Mouse (Mus musculus) embryonic facial prominence, embryonic 13.5 days (tissue): ENCODE measurements around the gene Cyp2a5. TPM values are rescaled to one million over a fixed set of nuclear protein-coding genes. Genes with fewer than 3 reads are reported as not detected.
"Not testable (repeated sequence)": the region's sequence is repeated elsewhere in the genome, so short reads cannot be mapped to it uniquely, and the experiment has no call there.

Experiments
- ATAC-seq: fragments of 200-750 bp; cut with Nextera tagmentation; 2 replicates; pipeline ENCODE4 v1.8.0; 2017; ENCODE audit warnings: low read depth; ENCODE audit not compliant: insufficient number of reproducible peaks, insufficient read depth, low FRiP score, low TSS enrichment
- H3K27ac ChIP-seq: fragments of 300-500 bp; sonication (generic); 2 replicates; pipeline ENCODE4 v1.5.1; 2015; ENCODE audit warnings: moderate library complexity, mild to moderate bottlenecking, inconsistent platforms
- H3K27me3 ChIP-seq: fragments of 300-500 bp; sonication (generic); 2 replicates; pipeline ENCODE4 v1.6.1; 2015; ENCODE audit warnings: mild to moderate bottlenecking, inconsistent platforms
- H3K36me3 ChIP-seq: fragments of 300-500 bp; sonication (generic); 2 replicates; pipeline ENCODE4 v1.6.1; 2015; ENCODE audit warnings: mild to moderate bottlenecking, inconsistent platforms
- H3K4me1 ChIP-seq: fragments of 300-500 bp; sonication (generic); 2 replicates; pipeline ENCODE4 v1.6.1; 2015; ENCODE audit warnings: inconsistent platforms
- H3K4me2 ChIP-seq: fragments of 300-500 bp; sonication (generic); 2 replicates; pipeline ENCODE4 v1.6.1; 2015; ENCODE audit warnings: moderate library complexity, mild to moderate bottlenecking, inconsistent platforms
- H3K4me3 ChIP-seq: fragments of 300-500 bp; sonication (generic); 2 replicates; pipeline ENCODE4 v1.5.1; 2015; ENCODE audit warnings: mild to moderate bottlenecking, inconsistent platforms
- H3K9ac ChIP-seq: fragments of 300-500 bp; sonication (generic); 2 replicates; pipeline ENCODE4 v1.6.1; 2015; ENCODE audit warnings: mild to moderate bottlenecking, inconsistent platforms
- H3K9me3 ChIP-seq: fragments of 300-500 bp; sonication (generic); 2 replicates; pipeline ENCODE4 v1.6.1; 2016; ENCODE audit warnings: inconsistent platforms
- WGBS: fragments of 180-500 bp; shearing (Covaris S2); methylation state at CpG from one replicate; pipeline ENCODE4 v1.1.7; 2015; ENCODE audit warnings: mixed read lengths; 5-methylcytosine and 5-hydroxymethylcytosine counted together
- polyA plus RNA-seq: library from polyadenylated mRNA; unstranded; fragments of >200 nt; fragmentation: Nextera tagmentation; extraction: Ambion mirVana; gene quantifications from 2 replicates; pipeline ENCODE4 v1.2.1, GENCODE M21; 2015

The Cyp2a5 gene
- 0.56 and 0.70 TPM in 2 replicates for polyA plus RNA-seq

DNA sequence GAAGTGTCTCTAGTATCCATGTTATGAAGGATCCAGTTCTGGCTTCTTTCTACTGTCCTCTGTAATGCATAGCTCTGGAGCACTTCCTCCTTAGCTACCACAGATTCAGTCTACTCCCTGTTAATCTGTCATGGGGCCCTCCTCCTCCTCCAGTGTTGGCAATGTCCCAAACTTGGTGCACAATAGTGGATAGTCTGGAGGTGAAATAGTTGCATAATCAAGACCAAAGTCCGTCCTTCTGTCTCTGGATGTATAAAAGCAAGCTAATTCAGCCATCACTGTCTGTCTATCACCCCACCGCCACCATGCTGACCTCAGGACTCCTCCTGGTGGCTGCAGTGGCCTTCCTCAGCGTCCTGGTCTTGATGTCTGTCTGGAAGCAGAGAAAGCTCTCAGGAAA lies at the start of gene Cyp2a5:
TSS of gene Cyp2a5 (plus strand) at position 247 of the 400 bp plus-strand sequence.
- not testable (repeated sequence) for H3K4me1 ChIP-seq, H3K36me3 ChIP-seq, H3K9ac ChIP-seq, ATAC-seq, H3K4me3 ChIP-seq, H3K4me2 ChIP-seq, H3K27ac ChIP-seq, H3K9me3 ChIP-seq, H3K27me3 ChIP-seq
- WGBS, result 64% methylated on average over 3 of the region's 3 CpGs

DNA sequence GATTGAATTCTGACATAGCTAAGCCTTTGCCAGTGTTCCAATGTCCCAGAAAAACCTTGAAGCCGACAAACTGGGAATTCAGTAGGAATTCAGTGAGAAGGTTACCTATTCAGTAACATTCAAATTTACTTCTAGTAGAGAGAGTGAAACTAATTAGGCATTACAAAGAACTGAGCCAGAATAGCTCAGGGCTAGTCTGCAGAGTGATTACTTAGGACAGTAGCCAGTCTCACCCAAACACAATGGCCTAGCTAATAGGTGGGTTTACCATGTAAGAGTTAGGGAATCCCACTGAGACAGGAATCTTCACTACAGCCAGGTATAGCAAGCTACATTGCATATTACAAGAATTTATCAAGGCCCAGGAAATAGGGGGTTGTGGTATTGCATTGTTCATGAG lies 49.1 kb upstream of the Cyp2a5 start:
- 27% methylated on average over 1 of the region's 1 CpGs for WGBS
- H3K4me2 ChIP-seq, H3K36me3 ChIP-seq, H3K9ac ChIP-seq, H3K9me3 ChIP-seq, H3K27ac ChIP-seq, H3K27me3 ChIP-seq, ATAC-seq, H3K4me1 ChIP-seq, H3K4me3 ChIP-seq: not testable (repeated sequence)

GRCm38 (mm10) chr7:26789984-26790383 lies 45.1 kb upstream of the Cyp2a5 start:
- H3K36me3 ChIP-seq, result no peaks in the 10 kb centered on the region
- H3K9me3 ChIP-seq, result peaks cover 5% of the 10 kb centered on the region; the same call in 1 of the 2 replicates
- WGBS, result 79% methylated on average over 6 of the region's 6 CpGs
- no peak overlapping the region for H3K4me3 ChIP-seq
- H3K4me1 ChIP-seq, result no peaks in the 10 kb centered on the region
- no peak overlapping the region for H3K4me2 ChIP-seq
- no peaks in the 10 kb centered on the region for H3K27me3 ChIP-seq
- no peak for ATAC-seq
- H3K9ac ChIP-seq, result no peak overlapping the region
- H3K27ac ChIP-seq, result no peak overlapping the region

- Histone ChIP-seq H3K4me1 (no peaks in the 10 kb centered on the region), H3K9ac (no peak overlapping the region), H3K9me3 (peaks cover 6% of the 10 kb centered on the region; the same call in 1 of the 2 replicates), H3K27me3 (no peaks in the 10 kb centered on the region), H3K4me2 (no peak overlapping the region), H3K36me3 (no peaks in the 10 kb centered on the region), H3K4me3 (no peak overlapping the region), H3K27ac (no peak overlapping the region)
- no peak for ATAC-seq
Observed at GRCm38 (mm10) chr7:26800104-26800503, 35.0 kb upstream of the Cyp2a5 start.

GRCm38 (mm10) chr7:26800996-26801395 lies 34.1 kb upstream of the Cyp2a5 start:
- Histone ChIP-seq H3K27me3 (no peaks in the 10 kb centered on the region), H3K9me3 (0 out of 2 replicates have a peak, but pooled peaks cover 6% of the 10 kb centered on the region), H3K27ac (no peak overlapping the region), H3K9ac (no peak overlapping the region), H3K4me2 (no peak overlapping the region), H3K4me1 (no peaks in the 10 kb centered on the region), H3K36me3 (no peaks in the 10 kb centered on the region), H3K4me3 (no peak overlapping the region)
- ATAC-seq, result no peak
- 95% methylated on average over 1 of the region's 1 CpGs for WGBS

DNA sequence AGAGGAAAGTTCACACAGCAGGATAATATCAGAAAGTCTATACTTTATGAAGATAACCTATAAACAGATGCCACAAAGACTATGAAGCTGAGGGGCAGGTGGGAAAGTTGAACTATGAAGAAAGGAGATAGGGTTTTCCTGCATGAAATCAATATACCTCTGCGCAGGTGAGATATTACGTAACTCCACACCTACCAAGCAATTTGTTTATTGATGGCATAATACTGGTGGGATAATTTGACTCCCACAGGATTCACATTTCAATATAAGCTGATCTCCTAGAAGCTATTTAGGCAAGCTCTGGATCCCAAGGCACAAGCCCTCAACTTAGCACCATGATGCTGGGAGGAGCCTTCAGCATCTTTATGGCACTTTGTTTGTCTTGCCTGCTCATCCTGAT lies 26.5 kb upstream of the Cyp2a5 start, which contains the start of gene Cyp2g1:
TSS of gene Cyp2g1 (plus strand) at position 301 of the 400 bp plus-strand sequence.
- no peaks in the 10 kb centered on the region for H3K9me3 ChIP-seq
- no peaks in the 10 kb centered on the region for H3K36me3 ChIP-seq
- no peak within 1 kb of the TSS for H3K4me3 ChIP-seq
- H3K4me1 ChIP-seq, result no peaks in the 10 kb centered on the region
- no peak within 1 kb of the TSS for H3K9ac ChIP-seq
- no peak within 1 kb of the TSS for H3K27ac ChIP-seq
- no peak within 1 kb of the TSS for H3K4me2 ChIP-seq
- no peak for ATAC-seq
- 77% methylated on average over 2 of the region's 2 CpGs for WGBS
- H3K27me3 ChIP-seq, result no peaks in the 10 kb centered on the region

- not testable (repeated sequence) for H3K4me3 ChIP-seq, H3K27me3 ChIP-seq, H3K9me3 ChIP-seq, H3K27ac ChIP-seq, ATAC-seq, H3K4me1 ChIP-seq, H3K36me3 ChIP-seq, H3K4me2 ChIP-seq, H3K9ac ChIP-seq
- 79% methylated on average over 9 of the region's 9 CpGs for WGBS
Observed at GRCm38 (mm10) chr7:26831556-26832292, 3.4 kb upstream of the Cyp2a5 start.

GRCm38 (mm10) chr7:26832668-26833067 lies 2.4 kb upstream of the Cyp2a5 start:
- not testable (repeated sequence) for H3K4me2 ChIP-seq, H3K4me3 ChIP-seq, H3K36me3 ChIP-seq, H3K4me1 ChIP-seq, H3K9me3 ChIP-seq, H3K27me3 ChIP-seq, ATAC-seq, H3K9ac ChIP-seq, H3K27ac ChIP-seq
- 68% methylated on average over 7 of the region's 7 CpGs for WGBS

GRCm38 (mm10) chr7:26843400-26843799 lies 8.3 kb downstream of the Cyp2a5 start:
- 88% methylated on average over 2 of the region's 2 CpGs for WGBS
- not testable (repeated sequence) for H3K4me2 ChIP-seq, H3K9ac ChIP-seq, H3K36me3 ChIP-seq, H3K27me3 ChIP-seq, ATAC-seq, H3K9me3 ChIP-seq, H3K4me3 ChIP-seq, H3K27ac ChIP-seq, H3K4me1 ChIP-seq

GRCm38 (mm10) chr7:26850063-26850462 lies 15.0 kb downstream of the Cyp2a5 start:
- H3K36me3 ChIP-seq, H3K4me3 ChIP-seq, H3K4me1 ChIP-seq, H3K27me3 ChIP-seq, H3K4me2 ChIP-seq, H3K9ac ChIP-seq, H3K9me3 ChIP-seq, ATAC-seq, H3K27ac ChIP-seq: not testable (repeated sequence)

GRCm38 (mm10) chr7:26878581-26878980 lies 43.5 kb downstream of the Cyp2a5 start:
- not testable (repeated sequence) for ATAC-seq, H3K9ac ChIP-seq

DNA sequence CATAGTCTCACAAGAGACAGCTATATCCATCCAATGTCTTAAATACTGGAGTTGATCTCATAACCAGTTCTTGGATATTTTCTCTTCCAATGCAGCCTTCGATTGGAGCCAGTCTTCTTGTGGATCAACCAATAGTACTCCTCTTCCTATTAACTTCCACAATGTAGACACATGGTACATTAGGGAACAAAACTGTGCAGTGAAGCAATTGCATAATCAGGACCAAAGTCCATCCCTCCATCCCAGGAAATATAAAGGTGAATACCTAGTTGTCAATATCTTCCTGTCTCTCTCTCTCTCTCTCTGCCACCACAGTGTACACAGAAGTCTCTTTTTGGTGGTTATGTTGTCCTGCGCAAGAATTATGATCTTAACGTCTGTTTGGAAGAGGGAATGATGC lies 45.5 kb downstream of the Cyp2a5 start:
- not testable (repeated sequence) for ATAC-seq

More at GRCm38 (mm10) chr7:26878581-26878980, 43.5 kb downstream of the Cyp2a5 start:
- not testable (repeated sequence) for H3K27me3 ChIP-seq, H3K36me3 ChIP-seq, H3K27ac ChIP-seq, H3K4me3 ChIP-seq, H3K9me3 ChIP-seq, H3K4me2 ChIP-seq, H3K4me1 ChIP-seq

More for the DNA sequence above, 45.5 kb downstream of the Cyp2a5 start:
- H3K27me3 ChIP-seq, H3K9ac ChIP-seq, H3K4me1 ChIP-seq, H3K9me3 ChIP-seq, H3K4me2 ChIP-seq, H3K4me3 ChIP-seq, H3K27ac ChIP-seq, H3K36me3 ChIP-seq: not testable (repeated sequence)
- WGBS, result 82% methylated on average over 3 of the region's 3 CpGs
